Mouse (Mus musculus) heart, embryonic 15.5 days (tissue): ENCODE data around the gene Tprn. TPM values are rescaled to one million over a fixed set of nuclear protein-coding genes. Genes with fewer than 3 reads are reported as not detected.
A peak's percentile ranks its signal among the peaks of the same experiment; 100 is the strongest.

Experiments used
- ATAC-seq: fragments of 200-750 bp; cut with Nextera tagmentation; replicated peaks from 2 replicates; pipeline ENCODE4 v1.8.0; 2017; ENCODE audit warnings: low read depth, moderate TSS enrichment; ENCODE audit not compliant: insufficient number of reproducible peaks, insufficient read depth, low FRiP score
- H3K27ac ChIP-seq: fragments of 300-500 bp; sonication (generic); 2 replicates; pipeline ENCODE4 v1.5.1; 2015; ENCODE audit warnings: mild to moderate bottlenecking, inconsistent platforms
- H3K27me3 ChIP-seq: fragments of 300-500 bp; sonication (generic); 2 replicates; pipeline ENCODE4 v1.6.1; 2015; ENCODE audit warnings: inconsistent platforms
- H3K36me3 ChIP-seq: fragments of 300-500 bp; sonication (generic); 2 replicates; pipeline ENCODE4 v1.6.1; 2015; ENCODE audit warnings: mild to moderate bottlenecking, inconsistent platforms
- H3K4me1 ChIP-seq: fragments of 300-500 bp; sonication (generic); replicated peaks from 2 replicates; pipeline ENCODE4 v1.6.1; 2015; ENCODE audit warnings: inconsistent platforms
- H3K4me2 ChIP-seq: fragments of 300-500 bp; sonication (generic); 2 replicates; pipeline ENCODE4 v1.6.1; 2015; ENCODE audit warnings: inconsistent platforms, mild to moderate bottlenecking, moderate library complexity
- H3K4me3 ChIP-seq: fragments of 300-500 bp; sonication (generic); 2 replicates; pipeline ENCODE4 v1.5.1; 2015; ENCODE audit warnings: mild to moderate bottlenecking, inconsistent platforms
- H3K9ac ChIP-seq: fragments of 300-500 bp; sonication (generic); 2 replicates; pipeline ENCODE4 v1.6.1; 2015; ENCODE audit warnings: mild to moderate bottlenecking, inconsistent platforms
- H3K9me3 ChIP-seq: fragments of 300-500 bp; sonication (generic); replicated peaks from 2 replicates; pipeline ENCODE4 v1.6.1; 2016; ENCODE audit warnings: inconsistent platforms
- WGBS: fragments of 180-500 bp; shearing (Covaris S2); methylation state at CpG from one replicate; pipeline ENCODE4 v1.1.7; 2015; ENCODE audit warnings: mixed read lengths; 5-methylcytosine and 5-hydroxymethylcytosine counted together
- polyA plus RNA-seq: library from polyadenylated mRNA; unstranded; fragments of >200 nt; fragmentation: Nextera tagmentation; extraction: Ambion mirVana; gene quantifications from 2 replicates; pipeline ENCODE4 v1.2.1, GENCODE M21; 2015

Gene Tprn
- polyA plus RNA-seq, 1 experiment from 2014 or later = 3.6 TPM

- WGBS = 85% methylated on average over 6 of the region's 6 CpGs
- Histone ChIP-seq H3K9ac (no peak within 1 kb of the TSS), H3K9me3 (no peaks in the 10 kb centered on the region), H3K27ac (peak within 1 kb of the TSS; percentile 13; the same call in 1 of the 2 replicates), H3K27me3 (peaks cover 54% of the 10 kb centered on the region), H3K4me1 (peaks cover 40% of the 10 kb centered on the region), H3K4me2 (no peak within 1 kb of the TSS), H3K4me3 (no peak within 1 kb of the TSS), H3K36me3 (peaks cover 31% of the 10 kb centered on the region)
- ATAC-seq = no peak
Observed at GRCm38 (mm10) chr2:25287927-25288649, 25.7 kb downstream of the Tprn start, which contains the start of gene Tmem210. Tmem210 (plus strand) TSS chr2:25288145.

GRCm38 (mm10) chr2:25288734-25289345 lies 26.4 kb downstream of the Tprn start:
- Histone ChIP-seq H3K4me2 (no peak overlapping the region), H3K4me3 (no peak overlapping the region), H3K4me1 (peaks cover 40% of the 10 kb centered on the region), H3K9me3 (no peaks in the 10 kb centered on the region), H3K27me3 (peaks cover 62% of the 10 kb centered on the region), H3K36me3 (peaks cover 24% of the 10 kb centered on the region), H3K9ac (no peak overlapping the region), H3K27ac (no peak overlapping the region)
- 75% methylated on average over 7 of the region's 7 CpGs for WGBS
- no peak for ATAC-seq

- 0 out of 2 replicates have a peak, but pooled peaks have one; percentile 12 for ATAC-seq
- Histone ChIP-seq H3K36me3 (peaks cover 16% of the 10 kb centered on the region), H3K27ac (no peak within 1 kb of the TSS), H3K9me3 (no peaks in the 10 kb centered on the region), H3K27me3 (peaks cover 70% of the 10 kb centered on the region), H3K4me3 (peak within 1 kb of the TSS; percentile 36), H3K9ac (no peak within 1 kb of the TSS), H3K4me2 (peak within 1 kb of the TSS; percentile 59), H3K4me1 (peaks cover 40% of the 10 kb centered on the region)
- 7% methylated on average over 11 of the region's 11 CpGs for WGBS
Observed at GRCm38 (mm10) chr2:25289651-25290050, 27.2 kb downstream of the Tprn start, which contains the start of gene Lrrc26. Lrrc26 (plus strand) TSS chr2:25289915.

- Histone ChIP-seq H3K27me3 (peaks cover 76% of the 10 kb centered on the region), H3K4me2 (peak overlapping the region; percentile 59), H3K4me3 (peak overlapping the region; percentile 36), H3K9ac (no peak overlapping the region), H3K36me3 (peaks cover 10% of the 10 kb centered on the region), H3K9me3 (no peaks in the 10 kb centered on the region), H3K4me1 (peaks cover 40% of the 10 kb centered on the region), H3K27ac (no peak overlapping the region)
- ATAC-seq = no peak
- 2% methylated on average over 54 of the region's 54 CpGs for WGBS
Observed at GRCm38 (mm10) chr2:25290101-25290815, 27.8 kb downstream of the Tprn start.

- H3K9ac ChIP-seq = no peak overlapping the region
- no peaks in the 10 kb centered on the region for H3K9me3 ChIP-seq
- no peak overlapping the region for H3K27ac ChIP-seq
- H3K4me1 ChIP-seq = peaks cover 40% of the 10 kb centered on the region
- no peak for ATAC-seq
- peak overlapping the region; percentile 59 for H3K4me2 ChIP-seq
- WGBS = 3% methylated on average over 17 of the region's 18 CpGs
- H3K27me3 ChIP-seq = peaks cover 81% of the 10 kb centered on the region
- H3K4me3 ChIP-seq = peak overlapping the region; percentile 36
- peaks cover 5% of the 10 kb centered on the region; the same call in 1 of the 2 replicates for H3K36me3 ChIP-seq
Observed at GRCm38 (mm10) chr2:25290816-25291130, 28.4 kb downstream of the Tprn start.

- Histone ChIP-seq H3K4me1 (peaks cover 37% of the 10 kb centered on the region), H3K36me3 (no peaks in the 10 kb centered on the region), H3K27ac (no peak overlapping the region), H3K4me3 (peak overlapping the region; percentile 44), H3K4me2 (peak overlapping the region; percentile 66), H3K9me3 (no peaks in the 10 kb centered on the region), H3K9ac (peak overlapping the region; percentile 14; the same call in 1 of the 2 replicates), H3K27me3 (peaks cover 87% of the 10 kb centered on the region)
- no peak for ATAC-seq
- 6% methylated on average over 32 of the region's 32 CpGs for WGBS
Observed at GRCm38 (mm10) chr2:25291184-25292053, 29.0 kb downstream of the Tprn start.

- Histone ChIP-seq H3K27me3 (peaks cover 93% of the 10 kb centered on the region), H3K4me3 (peak overlapping the region; percentile 44), H3K9me3 (no peaks in the 10 kb centered on the region), H3K9ac (peak overlapping the region; percentile 14), H3K4me2 (peak overlapping the region; percentile 66), H3K36me3 (no peaks in the 10 kb centered on the region), H3K27ac (no peak overlapping the region), H3K4me1 (peaks cover 31% of the 10 kb centered on the region)
- WGBS = 5% methylated on average over 41 of the region's 43 CpGs
- no peak for ATAC-seq
Observed at GRCm38 (mm10) chr2:25292054-25292544, 29.7 kb downstream of the Tprn start.

- Histone ChIP-seq H3K27me3 (peaks cover 99% of the 10 kb centered on the region), H3K4me1 (peaks cover 29% of the 10 kb centered on the region), H3K4me3 (no peak overlapping the region), H3K9ac (no peak overlapping the region; the same call in 1 of the 2 replicates), H3K36me3 (no peaks in the 10 kb centered on the region), H3K9me3 (no peaks in the 10 kb centered on the region), H3K27ac (no peak overlapping the region), H3K4me2 (peak overlapping the region; percentile 66; the same call in 1 of the 2 replicates)
- 0% methylated on average over 1 of the region's 1 CpGs for WGBS
- no peak for ATAC-seq
Observed at GRCm38 (mm10) chr2:25292856-25293255, 30.4 kb downstream of the Tprn start.

DNA sequence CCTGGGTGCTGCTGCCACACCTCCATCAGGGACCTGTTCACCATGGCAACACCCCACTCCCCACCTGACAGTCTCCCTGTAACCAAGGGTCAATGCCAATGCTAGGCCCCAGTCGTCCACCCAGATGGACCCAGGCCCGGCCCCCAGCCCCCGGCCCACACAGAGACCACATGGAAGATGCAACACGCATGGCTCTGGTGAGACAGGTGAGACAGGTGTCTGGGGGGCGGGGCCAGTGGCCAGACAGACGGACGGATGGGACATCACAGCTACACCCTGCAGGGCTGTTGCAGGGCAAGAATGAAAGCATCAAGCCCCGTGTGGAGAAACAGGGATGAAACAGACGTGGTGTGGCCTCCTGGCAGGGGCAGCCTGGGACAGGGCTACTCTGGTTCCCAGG lies 31.3 kb downstream of the Tprn start:
- ATAC-seq = no peak
- H3K4me1 ChIP-seq = peaks cover 29% of the 10 kb centered on the region
- peaks cover 97% of the 10 kb centered on the region for H3K27me3 ChIP-seq

DNA sequence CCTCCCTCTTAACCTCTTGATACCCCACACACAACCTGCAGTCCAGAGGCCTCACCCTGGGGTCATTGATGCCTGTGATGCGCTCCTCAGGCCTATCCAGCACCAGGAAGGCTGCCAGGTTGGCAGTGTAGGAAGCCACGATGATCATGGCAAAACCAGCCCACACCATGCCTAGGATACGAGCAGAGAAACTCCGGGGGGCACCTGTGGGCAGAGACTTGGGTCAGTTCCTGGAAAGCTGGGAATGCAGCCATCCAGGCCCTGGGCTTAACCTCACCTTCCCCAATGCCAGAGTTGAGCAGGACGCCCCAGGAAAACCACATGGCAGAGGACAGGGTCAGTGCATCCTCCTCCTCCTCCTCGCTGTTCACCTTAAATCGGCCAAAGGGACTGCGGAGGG lies 34.7 kb downstream of the Tprn start:
- no peaks in the 10 kb centered on the region for H3K36me3 ChIP-seq

More for the DNA sequence above, 31.3 kb downstream of the Tprn start:
- H3K4me3 ChIP-seq = no peak overlapping the region
- no peak overlapping the region for H3K9ac ChIP-seq
- H3K9me3 ChIP-seq = no peaks in the 10 kb centered on the region
- no peak overlapping the region for H3K4me2 ChIP-seq
- no peak overlapping the region for H3K27ac ChIP-seq
- 74% methylated on average over 9 of the region's 9 CpGs for WGBS
- H3K36me3 ChIP-seq = no peaks in the 10 kb centered on the region

More for the DNA sequence above, 34.7 kb downstream of the Tprn start:
- ATAC-seq = no peak
- no peak overlapping the region for H3K4me2 ChIP-seq
- no peak overlapping the region for H3K9ac ChIP-seq
- H3K27me3 ChIP-seq = peaks cover 73% of the 10 kb centered on the region
- no peaks in the 10 kb centered on the region for H3K9me3 ChIP-seq
- H3K4me3 ChIP-seq = no peak overlapping the region
- peaks cover 7% of the 10 kb centered on the region for H3K4me1 ChIP-seq
- WGBS = 69% methylated on average over 8 of the region's 8 CpGs
- H3K27ac ChIP-seq = no peak overlapping the region
